Mouse (Mus musculus): ENCODE measurements around the gene Tpst2.
"Not testable (repeated sequence)": the region's sequence is repeated elsewhere in the genome, so short reads cannot be mapped to it uniquely, and the experiment has no call there.

The Tpst2 gene

GRCm38 (mm10) chr5:112295564-112295963 is 19.1 kb downstream of the Tpst2 start:
- in situ Hi-C loops (cut with MboI, MseI): no loop called here

GRCm38 (mm10) chr5:112296404-112297181 is 20.1 kb downstream of the Tpst2 start:
- in situ Hi-C loops (cut with MboI, MseI): no loop called here

GRCm38 (mm10) chr5:112297257-112297656 is 20.8 kb downstream of the Tpst2 start:
- in situ Hi-C loops (cut with MboI, MseI): no loop called here

- in situ Hi-C loops (cut with MboI, MseI): no loop called here
These were observed 21.9 kb downstream of the Tpst2 start for GRCm38 (mm10) chr5:112298226-112298988.

GRCm38 (mm10) chr5:112299399-112299798 is 22.9 kb downstream of the Tpst2 start:
- in situ Hi-C loops (cut with MboI, MseI): no loop called here

GRCm38 (mm10) chr5:112300112-112300511 is 23.6 kb downstream of the Tpst2 start:
- in situ Hi-C loops (cut with MboI, MseI): no loop called here

- in situ Hi-C loops (cut with MboI, MseI): no loop called here
These were observed 24.3 kb downstream of the Tpst2 start for GRCm38 (mm10) chr5:112300721-112301308.

GRCm38 (mm10) chr5:112301694-112302093 is 25.2 kb downstream of the Tpst2 start:
- in situ Hi-C loops (cut with MboI, MseI): no loop called here

- in situ Hi-C loops (cut with MboI, MseI): no loop called here
These were observed 25.8 kb downstream of the Tpst2 start for GRCm38 (mm10) chr5:112302310-112302709.

- in situ Hi-C loops (cut with MboI, MseI): no loop called here
These were observed 29.4 kb downstream of the Tpst2 start for GRCm38 (mm10) chr5:112305842-112306241.

GRCm38 (mm10) chr5:112313222-112313885 is 36.9 kb downstream of the Tpst2 start:
- in situ Hi-C loops (cut with MboI, MseI): no loop called here

- in situ Hi-C loops (cut with MboI, MseI): no loop called here
These were observed 40.0 kb downstream of the Tpst2 start for GRCm38 (mm10) chr5:112316468-112316867.

GRCm38 (mm10) chr5:112317328-112317727 is 40.8 kb downstream of the Tpst2 start:
- in situ Hi-C loops (cut with MboI, MseI): no loop called here

- in situ Hi-C loops (cut with MboI, MseI): not testable (repeated sequence)
These were observed 42.9 kb downstream of the Tpst2 start for GRCm38 (mm10) chr5:112319343-112319742.

- in situ Hi-C loops (cut with MboI, MseI): no loop called here
These were observed 43.9 kb downstream of the Tpst2 start for GRCm38 (mm10) chr5:112320379-112320778.

GRCm38 (mm10) chr5:112320936-112321335 is 44.4 kb downstream of the Tpst2 start:
- in situ Hi-C loops (cut with MboI, MseI): no loop called here

- in situ Hi-C loops (cut with MboI, MseI): no loop called here
These were observed 44.9 kb downstream of the Tpst2 start for GRCm38 (mm10) chr5:112321376-112321775.

- in situ Hi-C loops (cut with MboI, MseI): no loop called here
These were observed 46.8 kb downstream of the Tpst2 start for GRCm38 (mm10) chr5:112323246-112323645.

GRCm38 (mm10) chr5:112324637-112325545 is 48.4 kb downstream of the Tpst2 start:
- in situ Hi-C loops (cut with MboI, MseI): no loop called here

GRCm38 (mm10) chr5:112325546-112326445 is 49.3 kb downstream of the Tpst2 start, which contains the start of gene Tfip11:
Tfip11 (plus strand) TSS chr5:112326358.
- in situ Hi-C loops (cut with MboI, MseI): no loop called here

All from T-helper 17 cell (primary cell).